Mouse (Mus musculus) C2C12 (cell line): ENCODE measurements at regions not wholly inside any gene's neighbourhood (a gene's known extent, or its start where the extent isn't known, plus 50 kb on each side); places are given as distances from the start of the nearest gene placed in this dataset.

Experiments
- CEBPB ChIP-seq: IDR thresholded peaks from one replicate; pipeline ENCODE4 v1.6.1; 2011; ENCODE audit warnings: low read depth, mild to moderate bottlenecking, control low read depth, moderate library complexity
- CTCF ChIP-seq: IDR thresholded peaks from one replicate; pipeline ENCODE4 v1.5.1; 2011; ENCODE audit not compliant: control insufficient read depth, insufficient read depth, insufficient read length
- MYOD1 ChIP-seq: IDR thresholded peaks from one replicate; pipeline ENCODE4 v1.6.1; 2011; ENCODE audit warnings: low read depth; ENCODE audit not compliant: control insufficient read depth, insufficient read length
- MYOG ChIP-seq: IDR thresholded peaks from one replicate; pipeline ENCODE4 v1.6.1; 2011; ENCODE audit not compliant: control insufficient read depth, insufficient read length; ENCODE audit errors: extremely low read depth

- TF ChIP-seq CTCF (no peak), CEBPB (no peak), MYOD1 (no peak), MYOG (no peak)
These were observed 240.7 kb upstream of the Tsc22d2 start for GRCm38 (mm10) chr3:58173821-58174220.
